Comparison of ENCODE assay signal across 8 mouse cellular contexts in genomic region chr12:22156467-22157037, GRCm38 (mm10).
DNase-seq lines count a peak whose midpoint lies in the region; ATAC-seq and TF ChIP-seq lines count a peak whose summit lies in the region.
"Not testable (repeated sequence)": the region's sequence is repeated elsewhere in the genome, so short reads cannot be mapped to it uniquely, and the experiment has no call there.

No protein-coding gene starts in this region.

- in situ Hi-C loops in ES-E14 (cut with MboI; ENCODE audit: low sequenced_read_pairs in 2 of 2, unreplicated experiment in 2 of 2), result not testable (repeated sequence)

- not testable (repeated sequence) for H3K36me3 ChIP-seq in ES-E14 (ENCODE audit: control insufficient read depth, insufficient read depth, low read length, poor library complexity, severe bottlenecking); liver, embryonic 12.5 days; midbrain, embryonic 15.5 days (replicated peaks); stomach, embryonic 16.5 days (ENCODE audit: control insufficient read depth, insufficient read depth, low read length)

- H3K9me3 ChIP-seq in ES-E14 (ENCODE audit: control insufficient read depth, insufficient read depth, low read depth, low read length); liver, embryonic 12.5 days (replicated peaks); midbrain, embryonic 15.5 days; stomach, embryonic 16.5 days (replicated peaks; ENCODE audit: control insufficient read depth, low read length): not testable (repeated sequence)

- not testable (repeated sequence) for H3K27ac ChIP-seq in ES-E14 (ENCODE audit: insufficient read depth, low read depth, low read length, poor library complexity, severe bottlenecking); gastrocnemius, adult 2 months; liver, embryonic 12.5 days; midbrain, embryonic 15.5 days; stomach, embryonic 16.5 days (ENCODE audit: low read length)

- H3K4me3 ChIP-seq in ES-E14 (ENCODE audit: insufficient read depth in 1 of 2, low read depth in 1 of 2, low read length in 2 of 2, poor library complexity in 1 of 2, severe bottlenecking in 1 of 2), result peak overlapping the region; percentile 53 to 62; a peak in 3 of 4 replicates
- not testable (repeated sequence) for H3K4me3 ChIP-seq in gastrocnemius, adult 2 months
- H3K4me3 ChIP-seq in liver, embryonic 12.5 days, result peak overlapping the region; percentile 32
- peak overlapping the region; percentile 9; the same call in 1 of the 2 replicates for H3K4me3 ChIP-seq in midbrain, embryonic 15.5 days
- peak overlapping the region; percentile 14; the same call in 1 of the 2 replicates for H3K4me3 ChIP-seq in stomach, embryonic 16.5 days (replicated peaks; ENCODE audit: low read length)

- WGBS in liver, embryonic 12.5 days (ENCODE audit: insufficient replicate concordance), result 3% methylated on average over 39 of the region's 47 CpGs
- 5% methylated on average over 47 of the region's 47 CpGs for WGBS in midbrain, embryonic 15.5 days
- WGBS in stomach, embryonic 16.5 days, result 4% methylated on average over 44 of the region's 47 CpGs

- not testable (repeated sequence) for H3K4me1 ChIP-seq in ES-E14 (ENCODE audit: control insufficient read depth in 2 of 2, insufficient read depth in 2 of 2, low read length in 2 of 2, poor library complexity in 1 of 2); liver, embryonic 12.5 days; midbrain, embryonic 15.5 days; stomach, embryonic 16.5 days (ENCODE audit: control insufficient read depth, insufficient read depth, low read length)

- not testable (repeated sequence) for TF ChIP-seq CTCF in gastrocnemius, adult 2 months (IDR thresholded peaks at IDR 0.05)

- ATAC-seq in liver, embryonic 12.5 days; midbrain, embryonic 15.5 days (replicated peaks); stomach, embryonic 16.5 days (ENCODE audit: insufficient read depth, low FRiP score): not testable (repeated sequence)

- H3K4me2 ChIP-seq in liver, embryonic 12.5 days, result peak overlapping the region; percentile 43
- not testable (repeated sequence) for H3K4me2 ChIP-seq in midbrain, embryonic 15.5 days; stomach, embryonic 16.5 days (ENCODE audit: low read depth, low read length)

- not testable (repeated sequence) for H3K27me3 ChIP-seq in liver, embryonic 12.5 days (replicated peaks); midbrain, embryonic 15.5 days (replicated peaks); stomach, embryonic 16.5 days (ENCODE audit: control insufficient read depth, insufficient read depth, low read length)

- intact Hi-C loops in gastrocnemius, adult 2 months (cut with DNase I), result not testable (repeated sequence)

- peak; percentile 35 for DNase-seq in ES-E14 (ENCODE audit: low read depth, low spot score)
- peak; percentile 0 for DNase-seq in cerebellum, postnatal 14 days
- peak; percentile 18 for DNase-seq in gastrocnemius, adult 2 months
- DNase-seq in heart, postnatal 4 days, result peak; percentile 42
- DNase-seq in kidney, postnatal 14 days, result peak; percentile 16

- H3K9ac ChIP-seq in ES-E14 (ENCODE audit: insufficient read depth, low read depth, low read length, poor library complexity, severe bottlenecking); liver, embryonic 12.5 days; midbrain, embryonic 15.5 days; stomach, embryonic 16.5 days (ENCODE audit: low read length): not testable (repeated sequence)
